Mouse (Mus musculus) G1E (cell line): ENCODE measurements around the gene Dnase1l3.

ENCODE experiments used
- CTCF ChIP-seq: IDR thresholded peaks from 2 replicates; pipeline ENCODE4 v1.5.1; 2012; ENCODE audit warnings: low read depth, low read length, inconsistent platforms, mixed read lengths
- GATA1 ChIP-seq: IDR thresholded peaks from 2 replicates; pipeline ENCODE4 v1.6.1; 2012; ENCODE audit warnings: borderline replicate concordance, low read length, inconsistent platforms, mixed read lengths
- POLR2AphosphoS5 ChIP-seq: IDR thresholded peaks from 2 replicates; pipeline ENCODE4 v1.6.1; 2012; ENCODE audit warnings: low read depth, low read length, inconsistent platforms; ENCODE audit not compliant: insufficient replicate concordance
- TAL1 ChIP-seq: conservative IDR thresholded peaks from 2 replicates; pipeline ENCODE4 v1.6.1; 2012; ENCODE audit warnings: low read depth, low read length, inconsistent platforms, mixed read lengths

DNA sequence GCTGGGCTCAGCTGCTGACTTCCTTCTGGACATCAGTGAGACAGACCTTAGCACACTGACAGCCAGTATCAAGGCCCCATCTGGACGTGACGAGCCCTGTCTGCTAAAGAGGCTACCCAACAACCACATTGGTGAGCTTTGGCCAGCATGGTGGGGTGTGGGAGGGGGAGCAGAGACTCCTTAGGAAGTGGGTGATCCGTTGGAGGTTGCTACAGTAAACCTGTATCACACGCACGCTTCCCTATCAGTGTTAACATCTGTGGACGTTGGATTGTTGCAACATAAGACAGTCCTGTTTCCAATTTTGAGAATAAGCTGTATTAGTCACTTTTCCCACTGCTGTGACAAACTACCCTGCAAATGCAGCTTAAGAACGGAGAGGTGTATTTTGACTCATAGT, 65.3 kb downstream of the Dnase1l3 start:
- TF ChIP-seq CTCF (no peak), GATA1 (no peak), POLR2AphosphoS5 (no peak), TAL1 (peak; percentile 26; the same call in 1 of the 2 replicates)
